Mouse (Mus musculus) ovary, postnatal 14 days (tissue): ENCODE measurements around the gene Ppp4r3a.

ENCODE experiments used
- DNase-seq: peaks from one replicate; pipeline ENCODE4 v3.0.0; 2022; ENCODE audit warnings: low spot score

The Ppp4r3a gene

GRCm38 (mm10) chr12:101013078-101013665 lies 70.3 kb downstream of the Ppp4r3a start:
- no peak for DNase-seq

GRCm38 (mm10) chr12:101012197-101013077 lies 71.1 kb downstream of the Ppp4r3a start:
- no peak for DNase-seq

- DNase-seq: no peak
Observed at GRCm38 (mm10) chr12:101011017-101011416, 72.5 kb downstream of the Ppp4r3a start.

- no peak for DNase-seq
Observed at GRCm38 (mm10) chr12:101010148-101010920, 73.2 kb downstream of the Ppp4r3a start.

- DNase-seq: no peak
Observed at GRCm38 (mm10) chr12:101009225-101009624, 74.3 kb downstream of the Ppp4r3a start.

GRCm38 (mm10) chr12:101008648-101009047 lies 74.9 kb downstream of the Ppp4r3a start:
- DNase-seq: no peak

GRCm38 (mm10) chr12:101007968-101008481 lies 75.5 kb downstream of the Ppp4r3a start:
- no peak for DNase-seq

GRCm38 (mm10) chr12:101007427-101007826 lies 76.1 kb downstream of the Ppp4r3a start:
- DNase-seq: no peak

GRCm38 (mm10) chr12:101005665-101006420 lies 77.7 kb downstream of the Ppp4r3a start:
- no peak for DNase-seq

- DNase-seq: no peak
Observed at GRCm38 (mm10) chr12:101004982-101005381, 78.5 kb downstream of the Ppp4r3a start.

- no peak for DNase-seq
Observed at GRCm38 (mm10) chr12:101002801-101003513, 80.5 kb downstream of the Ppp4r3a start.

GRCm38 (mm10) chr12:100999061-100999954 lies 84.2 kb downstream of the Ppp4r3a start:
- no peak for DNase-seq

- no peak for DNase-seq
Observed at GRCm38 (mm10) chr12:100998564-100998962, 84.9 kb downstream of the Ppp4r3a start.

GRCm38 (mm10) chr12:100997830-100998563 lies 85.5 kb downstream of the Ppp4r3a start:
- DNase-seq: no peak

- DNase-seq: no peak
Observed at GRCm38 (mm10) chr12:100996378-100996898, 87.1 kb downstream of the Ppp4r3a start.

GRCm38 (mm10) chr12:100995607-100996377 lies 87.7 kb downstream of the Ppp4r3a start:
- DNase-seq: no peak

GRCm38 (mm10) chr12:100994140-100995015 lies 89.1 kb downstream of the Ppp4r3a start:
- DNase-seq: no peak
